Mouse (Mus musculus) liver, adult 2 months (tissue): Measurements from ENCODE around the gene Vangl1.

Experiments
- CTCF ChIP-seq: fragments of 200-500 bp; IDR thresholded peaks from 2 replicates; pipeline ENCODE4 v1.5.1; 2011; ENCODE audit warnings: low read depth, low read length, control low read depth
- POLR2A ChIP-seq: fragments of 200-500 bp; IDR thresholded peaks from 2 replicates; pipeline ENCODE4 v1.6.1; 2011; ENCODE audit warnings: low read length, control low read depth; ENCODE audit not compliant: insufficient read depth; ENCODE audit errors: extremely low read depth

DNA sequence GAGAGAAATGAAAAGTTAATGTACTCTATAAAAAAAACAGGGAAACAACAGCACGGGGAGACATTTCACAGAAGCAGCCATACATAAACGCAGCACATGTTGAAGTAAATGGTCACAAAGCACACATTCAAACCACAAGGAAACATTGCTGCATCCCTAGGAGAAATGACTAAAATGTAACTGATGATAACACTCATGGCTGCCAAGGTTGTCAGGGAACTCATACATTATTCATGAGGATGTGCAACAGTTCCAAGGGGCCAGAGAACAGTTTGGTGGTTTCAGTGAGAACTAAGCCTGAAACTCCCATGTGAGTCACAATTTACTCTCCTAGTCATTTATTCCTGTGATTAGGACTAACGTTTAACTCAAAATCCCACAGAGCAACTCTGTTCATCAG, 96.3 kb downstream of the Vangl1 start:
- TF ChIP-seq POLR2A (no peak), CTCF (no peak)
